Mouse (Mus musculus) limb, embryonic 15.5 days (tissue): ENCODE results near the gene Sept8. TPM values are rescaled to one million over a fixed set of nuclear protein-coding genes. Genes with fewer than 3 reads are reported as not detected.

Source experiments
- ATAC-seq: fragments of 200-750 bp; cut with Nextera tagmentation; 2 replicates; pipeline ENCODE4 v1.8.0; 2017; ENCODE audit warnings: low read depth, moderate TSS enrichment; ENCODE audit not compliant: insufficient number of reproducible peaks, low FRiP score, low TSS enrichment
- H3K27ac ChIP-seq: fragments of 300-500 bp; sonication (generic); 2 replicates; pipeline ENCODE4 v1.5.1; 2015; ENCODE audit warnings: moderate library complexity, mild to moderate bottlenecking, inconsistent platforms
- H3K27me3 ChIP-seq: fragments of 300-500 bp; sonication (generic); 2 replicates; pipeline ENCODE4 v1.6.1; 2015; ENCODE audit warnings: inconsistent platforms
- H3K36me3 ChIP-seq: fragments of 300-500 bp; sonication (generic); 2 replicates; pipeline ENCODE4 v1.6.1; 2015; ENCODE audit warnings: inconsistent platforms
- H3K4me1 ChIP-seq: fragments of 300-500 bp; sonication (generic); 2 replicates; pipeline ENCODE4 v1.6.1; 2015; ENCODE audit warnings: inconsistent platforms
- H3K4me2 ChIP-seq: fragments of 300-500 bp; sonication (generic); 2 replicates; pipeline ENCODE4 v1.6.1; 2015; ENCODE audit warnings: mild to moderate bottlenecking, inconsistent platforms
- H3K4me3 ChIP-seq: fragments of 300-500 bp; sonication (generic); 2 replicates; pipeline ENCODE4 v1.5.1; 2015; ENCODE audit warnings: mild to moderate bottlenecking, inconsistent platforms
- H3K9ac ChIP-seq: fragments of 300-500 bp; sonication (generic); 2 replicates; pipeline ENCODE4 v1.6.1; 2015; ENCODE audit warnings: inconsistent platforms
- H3K9me3 ChIP-seq: fragments of 300-500 bp; sonication (generic); 2 replicates; pipeline ENCODE4 v1.6.1; 2016; ENCODE audit warnings: inconsistent platforms
- WGBS: fragments of 180-500 bp; shearing (Covaris S2); methylation state at CpG from one replicate; pipeline ENCODE4 v1.1.7; 2015; 5-methylcytosine and 5-hydroxymethylcytosine counted together
- polyA plus RNA-seq: library from polyadenylated mRNA; unstranded; fragments of >200 nt; fragmentation: Nextera tagmentation; extraction: Ambion mirVana; gene quantifications from 2 replicates; pipeline ENCODE4 v1.2.1, GENCODE M21; 2015

Sept8 gene
- polyA plus RNA-seq, 1 experiment from 2014 or later = 54.9 TPM

DNA sequence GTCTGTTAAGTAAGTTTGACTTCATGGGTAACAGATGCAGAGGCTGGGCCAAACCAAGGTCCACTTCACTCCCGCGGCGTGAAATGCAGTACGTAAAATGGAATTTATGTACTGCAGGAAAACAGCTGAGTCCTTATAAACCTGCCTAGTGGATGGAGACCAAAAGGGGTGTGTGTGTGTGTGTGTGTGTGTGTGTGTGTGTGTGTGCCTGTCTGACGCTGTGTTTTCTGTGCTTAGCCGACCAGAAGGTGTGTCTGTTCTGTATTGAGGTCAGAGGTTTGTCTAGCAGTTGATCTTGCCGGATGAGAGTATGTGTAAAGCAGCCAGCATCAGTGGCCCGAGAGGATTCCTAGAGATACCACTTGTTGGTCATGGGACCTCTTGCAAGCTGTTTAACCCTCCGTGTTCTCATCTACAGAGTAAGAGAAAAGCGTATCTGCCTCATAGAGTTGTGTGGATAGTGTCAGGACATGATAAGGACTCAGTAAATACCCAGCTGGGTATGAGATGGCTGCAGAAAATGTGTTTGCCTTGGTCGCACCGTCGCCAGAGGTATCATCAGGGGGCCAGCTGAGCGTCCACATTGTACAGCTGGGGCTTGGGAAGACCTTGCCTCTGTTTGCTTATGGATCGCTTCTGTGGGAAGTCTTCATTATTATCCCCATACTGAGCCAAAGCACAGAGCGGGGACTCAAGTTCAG, 2.2 kb downstream of the Sept8 start:
- Histone ChIP-seq H3K9ac (0 out of 2 replicates have a peak overlapping the region, but pooled peaks have one; percentile 4), H3K4me1 (peaks cover 69% of the 10 kb centered on the region)

DNA sequence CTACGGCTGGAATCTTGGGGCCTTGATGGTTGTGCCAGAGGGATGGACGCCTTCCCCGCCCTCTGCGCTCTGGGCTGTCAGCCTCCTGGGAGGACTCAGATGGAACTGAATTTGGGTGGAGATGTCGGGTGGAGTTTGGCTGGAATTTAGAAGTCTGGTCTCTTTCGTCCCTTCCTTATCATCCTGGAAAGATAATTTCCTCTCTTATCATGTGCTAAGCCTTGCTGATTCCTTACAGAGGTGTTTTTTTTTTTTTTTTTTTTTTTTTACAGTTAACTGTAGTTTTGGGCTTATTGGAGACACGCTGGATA, 2.7 kb downstream of the Sept8 start:
- Histone ChIP-seq H3K9ac (no peak overlapping the region), H3K27ac (peak overlapping the region; percentile 94; the same call in 1 of the 2 replicates), H3K4me2 (peak overlapping the region; percentile 62), H3K27me3 (no peaks in the 10 kb centered on the region), H3K4me1 (peaks cover 68% of the 10 kb centered on the region), H3K9me3 (no peaks in the 10 kb centered on the region), H3K36me3 (no peaks in the 10 kb centered on the region), H3K4me3 (peak overlapping the region; percentile 84)
- no peak for ATAC-seq
- 64% methylated on average over 7 of the region's 7 CpGs for WGBS

More for the DNA sequence above, 2.2 kb downstream of the Sept8 start:
- Histone ChIP-seq H3K27ac (peak overlapping the region; percentile 94), H3K4me2 (peak overlapping the region; percentile 62), H3K9me3 (no peaks in the 10 kb centered on the region), H3K36me3 (no peaks in the 10 kb centered on the region), H3K27me3 (no peaks in the 10 kb centered on the region), H3K4me3 (peak overlapping the region; percentile 84)
- 0 out of 2 replicates have a peak, but pooled peaks have one; percentile 7 for ATAC-seq
- WGBS = 36% methylated on average over 16 of the region's 16 CpGs

DNA sequence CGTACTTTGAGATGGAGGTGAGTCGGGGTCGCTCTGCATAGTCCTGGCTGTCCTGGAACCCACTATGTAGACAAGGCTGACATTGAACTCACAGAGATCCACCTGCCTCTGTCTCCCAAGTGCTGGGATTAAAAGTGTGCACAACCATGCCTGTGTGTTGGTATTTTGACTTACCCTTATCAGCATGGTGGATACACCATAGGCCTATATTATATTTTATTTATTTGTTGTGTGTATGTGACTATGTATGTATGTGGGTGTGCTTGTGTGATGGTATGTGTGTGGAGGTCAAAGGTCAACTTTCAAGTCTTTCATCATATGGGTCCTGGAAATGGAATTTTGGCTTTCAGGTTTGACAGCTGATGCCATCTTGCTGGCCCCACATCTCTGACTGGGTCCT, 3.3 kb downstream of the Sept8 start:
- WGBS = 94% methylated on average over 3 of the region's 3 CpGs

DNA sequence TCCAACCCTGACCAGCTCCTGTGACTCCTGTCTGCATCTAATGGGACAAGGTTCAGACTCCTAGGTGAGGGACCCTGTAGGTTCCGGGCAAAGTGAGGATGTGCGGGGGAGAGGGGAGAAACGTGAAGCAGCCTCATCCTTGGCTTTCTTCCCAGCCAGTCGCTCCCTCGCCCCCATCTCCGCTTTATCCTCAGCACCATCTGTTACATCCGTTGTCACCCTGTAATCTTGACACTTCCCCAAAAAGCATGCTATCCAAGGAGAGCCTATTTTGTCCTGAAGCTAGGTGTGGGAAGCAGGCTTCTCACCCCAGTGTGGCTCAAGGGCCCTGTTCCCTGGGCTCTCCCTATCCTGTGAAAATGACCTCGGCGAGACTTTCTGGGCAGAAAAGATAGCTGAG, 3.9 kb downstream of the Sept8 start:
- Histone ChIP-seq H3K9ac (no peak overlapping the region), H3K4me2 (no peak overlapping the region; the same call in 1 of the 2 replicates), H3K27ac (0 out of 2 replicates have a peak overlapping the region, but pooled peaks have one; percentile 43), H3K4me3 (no peak overlapping the region), H3K4me1 (peaks cover 72% of the 10 kb centered on the region), H3K36me3 (no peaks in the 10 kb centered on the region), H3K27me3 (no peaks in the 10 kb centered on the region), H3K9me3 (no peaks in the 10 kb centered on the region)
- ATAC-seq = no peak
- WGBS = 36% methylated on average over 9 of the region's 9 CpGs

More for the DNA sequence above, 3.3 kb downstream of the Sept8 start:
- no peak overlapping the region for H3K4me3 ChIP-seq
- H3K4me2 ChIP-seq = no peak overlapping the region
- H3K4me1 ChIP-seq = peaks cover 67% of the 10 kb centered on the region
- no peaks in the 10 kb centered on the region for H3K36me3 ChIP-seq
- no peaks in the 10 kb centered on the region for H3K9me3 ChIP-seq
- ATAC-seq = no peak
- peak overlapping the region; percentile 33; the same call in 1 of the 2 replicates for H3K27ac ChIP-seq
- H3K27me3 ChIP-seq = no peaks in the 10 kb centered on the region
- no peak overlapping the region for H3K9ac ChIP-seq

DNA sequence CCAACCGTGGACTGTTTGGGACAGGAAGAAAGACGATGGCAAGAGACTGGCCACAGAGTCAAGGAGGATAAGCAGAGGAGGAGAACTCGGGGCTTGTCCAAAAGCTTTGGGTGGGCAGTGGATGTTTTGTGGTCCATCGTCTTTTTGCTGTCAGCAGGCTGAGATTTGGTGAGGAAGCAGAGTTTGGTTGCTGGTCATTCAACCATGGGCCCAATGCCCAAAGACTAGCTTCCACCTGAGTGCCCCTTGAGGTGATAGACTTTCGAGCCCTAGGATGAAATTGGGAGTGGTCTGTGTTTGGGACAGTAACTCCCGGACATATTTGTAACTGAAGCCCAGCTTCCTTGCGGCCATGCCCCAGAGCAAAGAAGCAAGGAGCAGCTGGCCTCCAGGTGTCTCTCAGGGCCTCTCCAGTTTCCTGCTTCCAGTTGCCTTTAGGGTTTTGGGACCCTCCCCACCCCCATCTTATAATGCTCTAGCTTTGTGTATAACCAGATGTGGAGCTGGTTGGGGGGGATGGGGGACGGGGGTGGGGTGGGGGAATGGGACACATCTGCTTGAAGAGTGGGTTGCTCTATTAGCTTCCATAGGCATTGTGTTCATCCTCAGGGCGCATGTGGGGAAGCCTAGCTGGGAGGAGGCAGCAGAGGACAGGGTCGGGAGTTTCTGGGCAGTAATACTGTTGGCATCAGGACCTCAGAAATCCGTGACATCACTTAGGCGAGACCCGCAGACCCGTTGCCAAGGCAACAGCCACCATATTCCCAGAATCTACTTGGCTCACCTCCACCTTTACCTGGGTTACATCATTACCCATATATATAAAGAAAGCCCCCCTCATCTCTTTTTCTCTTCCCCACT, 4.7 kb downstream of the Sept8 start:
- no peak for ATAC-seq
- peak overlapping the region; percentile 3; the same call in 1 of the 2 replicates for H3K4me2 ChIP-seq
- 42% methylated on average over 14 of the region's 14 CpGs for WGBS
- H3K9me3 ChIP-seq = no peaks in the 10 kb centered on the region
- H3K27ac ChIP-seq = peak overlapping the region; percentile 43; the same call in 1 of the 2 replicates
- H3K4me3 ChIP-seq = no peak overlapping the region
- H3K27me3 ChIP-seq = no peaks in the 10 kb centered on the region
- no peak overlapping the region for H3K9ac ChIP-seq
- no peaks in the 10 kb centered on the region for H3K36me3 ChIP-seq
- peaks cover 78% of the 10 kb centered on the region for H3K4me1 ChIP-seq

DNA sequence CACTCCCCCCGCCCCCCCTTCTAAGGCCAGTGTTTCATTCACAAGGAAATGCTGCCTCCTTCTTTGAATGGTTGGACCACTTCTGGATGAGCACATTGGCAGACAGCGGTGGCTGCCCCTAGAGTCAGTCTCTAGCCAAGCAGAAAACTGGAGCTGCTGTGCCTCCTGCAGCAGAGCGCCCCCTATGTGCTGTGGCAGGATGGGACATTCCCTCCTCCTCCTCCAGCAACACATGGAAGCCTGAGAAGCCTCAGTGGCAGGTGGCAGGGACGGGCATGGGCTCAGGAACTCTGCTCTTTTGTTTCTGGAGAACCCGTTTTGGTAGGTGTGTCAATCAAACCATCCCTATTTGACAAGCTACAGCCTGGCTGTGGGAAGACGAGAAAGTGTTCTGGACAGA, 5.8 kb downstream of the Sept8 start:
- Histone ChIP-seq H3K4me1 (peaks cover 82% of the 10 kb centered on the region), H3K27me3 (no peaks in the 10 kb centered on the region), H3K9ac (no peak overlapping the region), H3K36me3 (no peaks in the 10 kb centered on the region), H3K4me3 (no peak overlapping the region), H3K27ac (0 out of 2 replicates have a peak overlapping the region, but pooled peaks have one; percentile 11), H3K9me3 (no peaks in the 10 kb centered on the region), H3K4me2 (no peak overlapping the region)
- 76% methylated on average over 6 of the region's 6 CpGs for WGBS
- ATAC-seq = no peak

DNA sequence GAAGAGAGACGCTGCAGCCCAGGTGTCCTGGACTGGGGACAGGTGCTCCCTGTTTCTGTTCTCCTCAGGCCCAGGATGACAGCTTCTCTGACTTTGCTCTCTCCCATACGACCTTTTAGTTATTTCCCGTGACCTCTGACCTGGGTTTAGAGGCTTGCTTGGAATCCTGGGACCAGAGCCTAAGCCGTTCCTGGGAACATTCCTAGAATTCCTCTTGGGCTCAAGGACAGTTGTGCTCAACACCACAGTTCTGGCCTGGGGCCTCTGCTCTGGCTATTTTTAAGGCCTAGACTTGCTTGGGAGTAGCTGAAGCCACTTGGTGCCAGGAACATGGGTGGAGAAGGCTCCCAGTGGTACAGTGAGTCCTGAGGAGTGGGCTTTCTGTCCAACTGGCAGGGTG, 6.4 kb downstream of the Sept8 start:
- WGBS = 51% methylated on average over 4 of the region's 4 CpGs
- no peak overlapping the region for H3K9ac ChIP-seq
- no peak overlapping the region for H3K4me3 ChIP-seq
- H3K27me3 ChIP-seq = no peaks in the 10 kb centered on the region
- H3K4me2 ChIP-seq = no peak overlapping the region
- no peak for ATAC-seq
- H3K36me3 ChIP-seq = no peaks in the 10 kb centered on the region
- H3K27ac ChIP-seq = no peak overlapping the region
- no peaks in the 10 kb centered on the region for H3K9me3 ChIP-seq
- peaks cover 83% of the 10 kb centered on the region for H3K4me1 ChIP-seq

DNA sequence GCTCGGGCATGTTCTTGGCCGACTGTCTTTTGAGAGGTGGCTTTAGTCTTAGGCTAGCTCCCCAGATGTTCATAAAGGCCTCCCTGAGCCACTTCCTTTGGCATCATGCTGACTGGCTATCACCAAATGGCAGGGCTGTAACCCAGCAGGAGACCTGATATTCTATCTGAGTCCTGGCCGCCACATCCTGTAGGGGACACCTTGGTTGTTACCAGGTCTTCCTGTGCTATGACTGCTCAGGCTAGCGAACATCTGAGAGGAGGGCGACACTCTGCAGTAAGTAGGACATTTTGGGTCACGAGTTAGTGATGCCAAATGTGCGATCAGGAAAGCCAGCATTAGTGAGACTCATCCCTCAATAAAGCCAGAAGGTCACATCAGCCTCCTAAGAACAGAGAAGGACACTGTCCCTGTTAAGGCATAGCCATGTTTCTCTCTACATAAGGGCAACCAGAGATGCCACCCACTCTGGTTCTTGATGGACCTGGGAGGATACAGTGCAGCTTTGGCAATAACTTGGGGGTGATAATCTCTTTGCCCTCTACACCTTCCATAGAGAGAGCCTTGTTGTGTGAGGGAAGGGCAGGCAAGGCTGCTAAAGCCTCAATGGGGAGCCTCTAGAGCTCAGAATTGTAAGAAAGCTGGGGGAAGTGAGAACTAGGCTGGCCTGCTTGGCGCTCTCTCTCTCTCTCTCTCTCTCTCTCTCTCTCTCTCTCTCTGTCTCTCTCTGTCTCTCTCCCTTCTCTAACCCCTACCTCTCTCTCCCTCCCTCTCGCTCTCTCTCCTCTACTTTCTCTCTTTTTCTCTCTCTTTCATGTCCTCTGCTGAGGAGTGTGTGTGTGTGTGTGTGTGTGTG, 9.6 kb downstream of the Sept8 start:
- H3K27ac ChIP-seq = peak overlapping the region; percentile 69
- peaks cover 17% of the 10 kb centered on the region for H3K36me3 ChIP-seq
- no peak overlapping the region for H3K9ac ChIP-seq
- no peaks in the 10 kb centered on the region for H3K9me3 ChIP-seq
- no peak overlapping the region for H3K4me2 ChIP-seq
- peaks cover 56% of the 10 kb centered on the region for H3K4me1 ChIP-seq
- no peaks in the 10 kb centered on the region for H3K27me3 ChIP-seq
- ATAC-seq = no peak
- no peak overlapping the region for H3K4me3 ChIP-seq
- 59% methylated on average over 9 of the region's 9 CpGs for WGBS

DNA sequence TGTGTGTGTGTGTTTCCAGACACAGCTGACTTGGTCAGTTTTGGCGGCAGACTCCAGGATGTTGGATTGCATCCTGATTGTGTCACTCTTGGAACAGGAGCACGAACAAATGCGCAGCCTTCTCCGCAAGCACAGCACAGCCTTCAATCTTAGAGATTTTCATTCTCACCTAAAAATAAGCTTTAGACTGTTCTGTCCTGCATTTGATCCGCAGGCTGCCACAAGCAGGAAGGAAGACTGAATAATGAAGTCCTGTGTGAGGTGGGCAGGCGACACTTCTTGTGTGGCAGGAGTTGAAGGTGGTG, 10.1 kb downstream of the Sept8 start:
- no peak for ATAC-seq
- Histone ChIP-seq H3K9me3 (no peaks in the 10 kb centered on the region), H3K9ac (no peak overlapping the region), H3K27ac (peak overlapping the region; percentile 69; the same call in 1 of the 2 replicates), H3K4me2 (no peak overlapping the region), H3K4me1 (peaks cover 50% of the 10 kb centered on the region), H3K27me3 (no peaks in the 10 kb centered on the region), H3K36me3 (peaks cover 22% of the 10 kb centered on the region), H3K4me3 (no peak overlapping the region)
- WGBS = 51% methylated on average over 6 of the region's 6 CpGs

DNA sequence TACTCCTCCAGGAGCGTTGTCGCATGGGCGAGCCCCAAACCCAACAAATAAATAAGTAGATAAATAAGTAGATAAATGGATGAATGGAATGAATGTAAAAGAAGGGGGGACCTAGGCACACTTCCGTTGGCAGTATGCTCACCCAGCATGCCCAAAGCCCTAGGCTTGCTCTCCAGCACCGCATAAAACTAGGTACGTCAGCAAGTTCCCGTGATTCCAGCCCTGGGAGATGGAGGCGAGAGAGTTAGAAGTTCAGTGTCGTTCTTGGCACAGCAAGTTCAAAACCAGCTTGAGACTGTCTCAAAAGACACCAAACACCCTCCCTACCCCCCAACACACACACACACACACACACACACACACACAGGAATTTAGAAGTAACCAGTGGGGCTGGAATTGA, 10.9 kb downstream of the Sept8 start:
- H3K4me2 ChIP-seq = no peak overlapping the region
- H3K4me3 ChIP-seq = no peak overlapping the region
- 0 out of 2 replicates have a peak overlapping the region, but pooled peaks have one; percentile 17 for H3K9ac ChIP-seq
- no peak for ATAC-seq
- WGBS = 73% methylated on average over 9 of the region's 9 CpGs
- peaks cover 30% of the 10 kb centered on the region for H3K36me3 ChIP-seq
- H3K27me3 ChIP-seq = no peaks in the 10 kb centered on the region
- H3K27ac ChIP-seq = no peak overlapping the region
- peaks cover 42% of the 10 kb centered on the region for H3K4me1 ChIP-seq
- no peaks in the 10 kb centered on the region for H3K9me3 ChIP-seq

DNA sequence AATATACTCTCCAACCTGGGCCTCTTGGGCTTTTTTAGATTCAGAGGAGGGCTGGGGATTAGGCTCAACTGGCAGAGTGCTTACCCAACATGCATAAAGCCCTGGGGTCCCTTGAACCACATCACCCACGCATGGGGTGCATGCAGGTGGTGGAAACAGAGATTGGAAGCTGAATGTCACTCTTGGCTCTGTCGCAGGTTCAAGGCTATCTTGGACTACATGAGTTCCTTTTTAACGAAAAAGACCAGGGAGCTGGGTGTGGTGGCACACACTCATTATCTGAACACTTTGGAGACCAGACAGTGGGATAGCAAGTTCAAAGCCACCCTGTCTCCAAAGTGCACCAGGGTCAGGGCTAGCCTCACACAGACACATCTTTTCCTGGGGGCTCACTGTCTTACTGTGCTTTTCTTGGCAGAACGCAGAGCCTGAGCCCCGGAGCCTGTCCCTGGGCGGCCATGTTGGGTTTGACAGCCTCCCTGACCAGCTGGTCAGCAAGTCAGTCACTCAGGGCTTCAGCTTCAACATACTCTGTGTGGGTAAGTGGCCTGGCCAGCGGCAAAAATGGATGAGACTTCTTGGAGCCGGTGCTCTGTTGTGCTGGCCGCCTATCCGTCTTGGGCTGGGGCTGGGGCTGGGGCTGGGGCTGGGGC, 12.6 kb downstream of the Sept8 start:
- no peak overlapping the region for H3K4me2 ChIP-seq
- H3K27ac ChIP-seq = no peak overlapping the region
- no peaks in the 10 kb centered on the region for H3K27me3 ChIP-seq
- peaks cover 31% of the 10 kb centered on the region for H3K4me1 ChIP-seq
- ATAC-seq = no peak
- H3K36me3 ChIP-seq = peaks cover 47% of the 10 kb centered on the region
- WGBS = 93% methylated on average over 10 of the region's 10 CpGs
- H3K4me3 ChIP-seq = no peak overlapping the region
- H3K9me3 ChIP-seq = no peaks in the 10 kb centered on the region
- H3K9ac ChIP-seq = no peak overlapping the region
